Mouse (Mus musculus) neural tube, embryonic 11.5 days (tissue): Measurements from ENCODE around the gene Krt25. TPM values are rescaled to one million over a fixed set of nuclear protein-coding genes. Genes with fewer than 3 reads are reported as not detected.

ENCODE experiments used
- ATAC-seq: fragments of 200-750 bp; cut with Nextera tagmentation; 2 replicates; pipeline ENCODE4 v1.8.0; 2017; ENCODE audit warnings: moderate number of reproducible peaks, mild to moderate bottlenecking, moderate TSS enrichment, moderate library complexity; ENCODE audit not compliant: insufficient read depth, low FRiP score, low TSS enrichment
- DNase-seq: peaks from one replicate; pipeline ENCODE4 v3.0.0-alpha.2; 2015; ENCODE audit warnings: low spot score
- H3K27ac ChIP-seq: fragments of 300-500 bp; sonication (generic); 2 replicates; pipeline ENCODE4 v1.5.1; 2014; ENCODE audit warnings: low read depth, mild to moderate bottlenecking, low read length
- H3K27me3 ChIP-seq: fragments of 300-500 bp; sonication (generic); 2 replicates; pipeline ENCODE4 v1.6.1; 2014; ENCODE audit warnings: mild to moderate bottlenecking, low read length, mixed read lengths; ENCODE audit not compliant: control insufficient read depth, insufficient read depth
- H3K36me3 ChIP-seq: fragments of 300-500 bp; sonication (generic); 2 replicates; pipeline ENCODE4 v1.6.1; 2014; ENCODE audit warnings: mild to moderate bottlenecking, low read length, moderate library complexity, mixed read lengths; ENCODE audit not compliant: control insufficient read depth, insufficient read depth
- H3K4me1 ChIP-seq: fragments of 300-500 bp; sonication (generic); 2 replicates; pipeline ENCODE4 v1.6.1; 2014; ENCODE audit warnings: low read length, mixed read lengths; ENCODE audit not compliant: control insufficient read depth, insufficient read depth
- H3K4me2 ChIP-seq: fragments of 300-500 bp; sonication (generic); 2 replicates; pipeline ENCODE4 v1.6.1; 2014; ENCODE audit warnings: low read depth, mild to moderate bottlenecking, moderate library complexity
- H3K4me3 ChIP-seq: fragments of 300-500 bp; sonication (generic); 2 replicates; pipeline ENCODE4 v1.5.1; 2014; ENCODE audit warnings: low read depth, low read length
- H3K9ac ChIP-seq: fragments of 300-500 bp; sonication (generic); 2 replicates; pipeline ENCODE4 v1.6.1; 2014; ENCODE audit warnings: mild to moderate bottlenecking, low read length
- H3K9me3 ChIP-seq: fragments of 300-500 bp; sonication (generic); 2 replicates; pipeline ENCODE4 v1.6.1; 2016; ENCODE audit warnings: low read length; ENCODE audit not compliant: control insufficient read depth
- WGBS: fragments of 180-500 bp; shearing (Covaris S2); extraction: QIAGEN DNeasy Blood & Tissue Kit; methylation state at CpG from one replicate; pipeline ENCODE4 v1.1.7; 2014; 5-methylcytosine and 5-hydroxymethylcytosine counted together
- polyA plus RNA-seq: library from polyadenylated mRNA; unstranded; fragments of >200 nt; fragmentation: Nextera tagmentation; extraction: Ambion mirVana; gene quantifications from 2 replicates; pipeline ENCODE4 v1.2.1, GENCODE M21; 2014

Gene Krt25
- polyA plus RNA-seq, 1 experiment from 2014 or later, result 0.23 TPM

- no peak for DNase-seq
- 75% methylated on average over 7 of the region's 7 CpGs for WGBS
- Histone ChIP-seq H3K4me1 (no peaks in the 10 kb centered on the region), H3K4me2 (no peak overlapping the region), H3K4me3 (no peak overlapping the region), H3K27ac (no peak overlapping the region), H3K36me3 (no peaks in the 10 kb centered on the region), H3K9me3 (no peaks in the 10 kb centered on the region), H3K9ac (no peak overlapping the region), H3K27me3 (no peaks in the 10 kb centered on the region)
- ATAC-seq, result no peak
Observed at GRCm38 (mm10) chr11:99269192-99269591, 53.6 kb downstream of the Krt25 start.

- Histone ChIP-seq H3K4me3 (no peak overlapping the region), H3K27ac (no peak overlapping the region), H3K4me2 (no peak overlapping the region), H3K27me3 (no peaks in the 10 kb centered on the region), H3K36me3 (no peaks in the 10 kb centered on the region), H3K4me1 (no peaks in the 10 kb centered on the region), H3K9ac (no peak overlapping the region), H3K9me3 (no peaks in the 10 kb centered on the region)
- DNase-seq (no peak), ATAC-seq (no peak)
- 26% methylated on average over 9 of the region's 9 CpGs for WGBS
Observed at GRCm38 (mm10) chr11:99265796-99266195, 57.0 kb downstream of the Krt25 start.

Other genes starting within 250 kb of the Krt25 start
- 0.46 and 0.62 TPM in 2 replicates for gene Tns4, start 233.6 kb downstream of the Krt25 start, polyA plus RNA-seq
- 0.39 and 0.41 TPM in 2 replicates for gene Ccr7, start 167.9 kb downstream of the Krt25 start, polyA plus RNA-seq
- 192 and 216 TPM in 2 replicates for gene Smarce1, start 91.9 kb downstream of the Krt25 start, polyA plus RNA-seq
- gene Krt222, start 78.9 kb downstream of the Krt25 start, polyA plus RNA-seq, result 0.37 and 0.44 TPM in 2 replicates
- not detected in 2 replicates for gene Krt24, start 37.7 kb downstream of the Krt25 start, polyA plus RNA-seq
- 0.12 TPM in 1 of 2 replicates, not detected in the other for gene Krt26, start 15.0 kb upstream of the Krt25 start, polyA plus RNA-seq
- not detected in 2 replicates for gene Krt27, start 28.2 kb upstream of the Krt25 start, polyA plus RNA-seq
- gene Krt28, start 52.0 kb upstream of the Krt25 start, polyA plus RNA-seq, result 0.15 and 0.19 TPM in 2 replicates
- gene Krt10, start 66.4 kb upstream of the Krt25 start, polyA plus RNA-seq, result 22.4 and 23.5 TPM in 2 replicates
- not detected in 2 replicates for gene Krt12, start 99.3 kb upstream of the Krt25 start, polyA plus RNA-seq
- 0.19 and 0.28 TPM in 2 replicates for gene Krt20, start 115.2 kb upstream of the Krt25 start, polyA plus RNA-seq
- not detected in 2 replicates for gene Krt23, start 170.2 kb upstream of the Krt25 start, polyA plus RNA-seq
- not detected in 2 replicates for gene Krt39, start 198.4 kb upstream of the Krt25 start, polyA plus RNA-seq
- gene Krt40, start 220.2 kb upstream of the Krt25 start, polyA plus RNA-seq, result not detected in 2 replicates
- gene Krtap3-3, start 227.9 kb upstream of the Krt25 start, polyA plus RNA-seq, result not detected in 2 replicates
- gene Krtap3-2, start 233.9 kb upstream of the Krt25 start, polyA plus RNA-seq, result not detected in 2 replicates
- not detected in 2 replicates for gene Gm11939, start 236.5 kb upstream of the Krt25 start, polyA plus RNA-seq
- gene Krtap3-1, start 243.7 kb upstream of the Krt25 start, polyA plus RNA-seq, result not detected in 2 replicates